Mouse (Mus musculus) liver, embryonic 14.5 days (tissue): ENCODE measurements around the gene Tubb3. TPM values are rescaled to one million over a fixed set of nuclear protein-coding genes. Genes with fewer than 3 reads are reported as not detected.
"Not testable (repeated sequence)": the region's sequence is repeated elsewhere in the genome, so short reads cannot be mapped to it uniquely, and the experiment has no call there.

Experiments
- ATAC-seq: fragments of 200-750 bp; cut with Nextera tagmentation; 2 replicates; pipeline ENCODE4 v1.8.0; 2017; ENCODE audit warnings: moderate number of reproducible peaks, mild to moderate bottlenecking, moderate library complexity; ENCODE audit not compliant: insufficient read depth
- DNase-seq, 3 experiments: peaks; one replicate each; pipeline ENCODE4 v3.0.0-alpha.2; 2012 to 2013; ENCODE audit warnings: low read depth in 3 of 3, low spot score in 3 of 3
- H3K27ac ChIP-seq: fragments of 300-500 bp; sonication (generic); 2 replicates; pipeline ENCODE4 v1.5.1; 2014; ENCODE audit warnings: moderate library complexity, mild to moderate bottlenecking, control low read depth, inconsistent platforms
- H3K27me3 ChIP-seq: fragments of 300-500 bp; sonication (generic); 2 replicates; pipeline ENCODE4 v1.6.1; 2014; ENCODE audit warnings: mild to moderate bottlenecking, low read length, moderate library complexity; ENCODE audit not compliant: control insufficient read depth, insufficient read depth
- H3K36me3 ChIP-seq: fragments of 300-500 bp; sonication (generic); replicated peaks from 2 replicates; pipeline ENCODE4 v1.6.1; 2014; ENCODE audit warnings: low read depth; ENCODE audit not compliant: control insufficient read depth, insufficient read depth
- H3K4me1 ChIP-seq, 2 experiments: fragments of 200-500 bp in 1 of 2; fragments of 300-500 bp in 1 of 2; sonication (generic) in 1 of 2; replicated peaks; 2 replicates each; pipeline ENCODE4 v1.6.1; 2012 to 2014; ENCODE audit warnings: antibody characterized with exemption in 1 of 2, inconsistent platforms in 1 of 2, low read length in 1 of 2; ENCODE audit not compliant: control insufficient read depth in 2 of 2, insufficient read depth in 2 of 2
- H3K4me2 ChIP-seq: fragments of 300-500 bp; sonication (generic); 2 replicates; pipeline ENCODE4 v1.6.1; 2014; ENCODE audit warnings: low read depth, mild to moderate bottlenecking, control low read depth, moderate library complexity
- H3K4me3 ChIP-seq, 2 experiments: fragments of 200-500 bp in 1 of 2; fragments of 300-500 bp in 1 of 2; sonication (generic) in 1 of 2; 2 replicates each; pipeline ENCODE4 v1.5.1; 2012 to 2014; ENCODE audit warnings: low read depth in 2 of 2, low read length in 2 of 2, mild to moderate bottlenecking in 2 of 2, control low read depth in 1 of 2, inconsistent platforms in 1 of 2, moderate library complexity in 1 of 2; ENCODE audit not compliant: insufficient read depth in 1 of 2
- H3K9ac ChIP-seq: fragments of 300-500 bp; sonication (generic); replicated peaks from 2 replicates; pipeline ENCODE4 v1.6.1; 2014; ENCODE audit warnings: mild to moderate bottlenecking, control low read depth, moderate library complexity
- H3K9me3 ChIP-seq: fragments of 300-500 bp; sonication (generic); 2 replicates; pipeline ENCODE4 v1.6.1; 2016; ENCODE audit warnings: low read length, mixed read lengths; ENCODE audit not compliant: control insufficient read depth
- CTCF ChIP-seq: IDR thresholded peaks from 2 replicates; pipeline ENCODE4 v1.5.1; 2016; ENCODE audit warnings: antibody characterized with exemption, low read depth, control low read depth
- EP300 ChIP-seq: IDR thresholded peaks from 2 replicates; pipeline ENCODE4 v1.6.1; 2016; ENCODE audit warnings: antibody characterized with exemption, low read depth
- WGBS: fragments of 180-500 bp; shearing (Covaris S2); extraction: QIAGEN DNeasy Blood & Tissue Kit; methylation state at CpG from one replicate; pipeline ENCODE4 v1.1.7; 2014; ENCODE audit not compliant: insufficient replicate concordance; 5-methylcytosine and 5-hydroxymethylcytosine counted together
- polyA plus RNA-seq, 2 experiments: library from polyadenylated mRNA; depleted of rRNA in 1 of 2; stranded (reverse) in 1 of 2; unstranded in 1 of 2; fragments of >200 nt; fragmentation: Nextera tagmentation in 1 of 2; extraction: Ambion mirVana in 1 of 2; gene quantifications; 2 replicates each; pipeline versions ENCODE4 v1.2.1 to v1.2.3; 2012 to 2014

The Tubb3 gene
- polyA plus RNA-seq, 2 experiments: 0.42 to 0.70 TPM

- WGBS: 86% methylated on average over 27 of the region's 27 CpGs
- H3K4me1 ChIP-seq: no peaks in the 10 kb centered on the region; a peak in 1 of 4 replicates
- TF ChIP-seq EP300: no peak
- no peak for TF ChIP-seq CTCF
- H3K27me3 ChIP-seq: no peaks in the 10 kb centered on the region
- H3K4me2 ChIP-seq: no peak overlapping the region
- H3K36me3 ChIP-seq: no peaks in the 10 kb centered on the region
- peaks cover 28% of the 10 kb centered on the region for H3K9me3 ChIP-seq
- no peak overlapping the region for H3K4me3 ChIP-seq
- no peak overlapping the region for H3K9ac ChIP-seq
- DNase-seq: no peak
- no peak overlapping the region for H3K27ac ChIP-seq
- no peak for ATAC-seq
These were observed 15.6 kb downstream of the Tubb3 start for GRCm38 (mm10) chr8:123426511-123427509.

GRCm38 (mm10) chr8:123427639-123428275, 16.5 kb downstream of the Tubb3 start:
- H3K27ac ChIP-seq: no peak overlapping the region
- no peaks in the 10 kb centered on the region for H3K36me3 ChIP-seq
- no peak for TF ChIP-seq EP300
- no peak overlapping the region for H3K4me2 ChIP-seq
- 86% methylated on average over 24 of the region's 24 CpGs for WGBS
- DNase-seq: no peak
- H3K4me1 ChIP-seq: no peaks in the 10 kb centered on the region
- no peak for ATAC-seq
- H3K27me3 ChIP-seq: no peaks in the 10 kb centered on the region
- no peak overlapping the region for H3K9ac ChIP-seq
- H3K4me3 ChIP-seq: no peak overlapping the region
- H3K9me3 ChIP-seq: peaks cover 34% of the 10 kb centered on the region

GRCm38 (mm10) chr8:123428343-123428893, 17.2 kb downstream of the Tubb3 start:
- no peak for DNase-seq
- H3K27ac ChIP-seq: no peak overlapping the region
- H3K9me3 ChIP-seq: peaks cover 34% of the 10 kb centered on the region
- no peak overlapping the region for H3K4me3 ChIP-seq
- H3K4me1 ChIP-seq: no peaks in the 10 kb centered on the region
- no peak overlapping the region for H3K9ac ChIP-seq
- no peak for ATAC-seq
- no peak overlapping the region for H3K4me2 ChIP-seq
- no peak for TF ChIP-seq CTCF
- no peak for TF ChIP-seq EP300
- H3K36me3 ChIP-seq: no peaks in the 10 kb centered on the region
- H3K27me3 ChIP-seq: no peaks in the 10 kb centered on the region
- WGBS: 89% methylated on average over 29 of the region's 29 CpGs

- Histone ChIP-seq H3K4me1 (no peaks in the 10 kb centered on the region), H3K4me2 (no peak overlapping the region), H3K36me3 (no peaks in the 10 kb centered on the region), H3K4me3 (no peak overlapping the region), H3K27ac (no peak overlapping the region), H3K27me3 (no peaks in the 10 kb centered on the region), H3K9ac (no peak overlapping the region), H3K9me3 (peaks cover 34% of the 10 kb centered on the region)
- ATAC-seq (no peak), DNase-seq (no peak)
- TF ChIP-seq EP300 (no peak), CTCF (no peak)
- WGBS: 79% methylated on average over 23 of the region's 23 CpGs
These were observed 17.9 kb downstream of the Tubb3 start for GRCm38 (mm10) chr8:123428939-123429721.

GRCm38 (mm10) chr8:123429722-123430013, 18.4 kb downstream of the Tubb3 start:
- not testable (repeated sequence) for H3K27me3 ChIP-seq, ATAC-seq, H3K36me3 ChIP-seq, H3K4me2 ChIP-seq, DNase-seq, H3K27ac ChIP-seq, H3K9ac ChIP-seq, H3K4me3 ChIP-seq, H3K4me1 ChIP-seq
- WGBS: 88% methylated on average over 15 of the region's 15 CpGs
- H3K9me3 ChIP-seq: peaks cover 34% of the 10 kb centered on the region

- not testable (repeated sequence) for ATAC-seq
These were observed 19.7 kb downstream of the Tubb3 start for GRCm38 (mm10) chr8:123430936-123431335.

More at GRCm38 (mm10) chr8:123430936-123431335, 19.7 kb downstream of the Tubb3 start:
- not testable (repeated sequence) for H3K27ac ChIP-seq, H3K4me2 ChIP-seq, H3K27me3 ChIP-seq, H3K36me3 ChIP-seq, DNase-seq, H3K4me3 ChIP-seq, H3K9ac ChIP-seq, H3K4me1 ChIP-seq
- H3K9me3 ChIP-seq: peaks cover 34% of the 10 kb centered on the region
- 61% methylated on average over 7 of the region's 8 CpGs for WGBS
